Mouse (Mus musculus) liver, adult 2 months (tissue): ENCODE measurements around the gene Nkpd1.

ENCODE experiments used
- CTCF ChIP-seq: fragments of 200-500 bp; IDR thresholded peaks from 2 replicates; pipeline ENCODE4 v1.5.1; 2011; ENCODE audit warnings: low read depth, low read length, control low read depth
- POLR2A ChIP-seq: fragments of 200-500 bp; IDR thresholded peaks from 2 replicates; pipeline ENCODE4 v1.6.1; 2011; ENCODE audit warnings: low read length, control low read depth; ENCODE audit not compliant: insufficient read depth; ENCODE audit errors: extremely low read depth

- TF ChIP-seq CTCF (no peak), POLR2A (no peak)
Measured at GRCm38 (mm10) chr7:19520032-19520431, 2.4 kb downstream of the Nkpd1 start.
